Mouse (Mus musculus) MEL (cell line): ENCODE results near the gene Lce1l.

Source experiments
- CTCF ChIP-seq, 3 experiments: IDR thresholded peaks in 2 of 3; conservative IDR thresholded peaks in 1 of 3; 2 replicates each; pipeline ENCODE4 v1.5.1; 2011 to 2012; ENCODE audit warnings: low read length in 3 of 3, low read depth in 2 of 3, mild to moderate bottlenecking in 2 of 3, improper control_type of control experiment in 1 of 3, inconsistent platforms in 1 of 3, mixed read lengths in 1 of 3, moderate library complexity in 1 of 3; ENCODE audit not compliant: control insufficient read depth in 1 of 3, insufficient read depth in 1 of 3, poor library complexity in 1 of 3, severe bottlenecking in 1 of 3
- JUND ChIP-seq: IDR thresholded peaks from 2 replicates; pipeline ENCODE4 v1.6.1; 2011; ENCODE audit warnings: low read depth, mild to moderate bottlenecking, improper control_type of control experiment, low read length
- MXI1 ChIP-seq: IDR thresholded peaks from 2 replicates; pipeline ENCODE4 v1.6.1; 2011; ENCODE audit warnings: mild to moderate bottlenecking, low read depth, low read length, improper control_type of control experiment
- NELFE ChIP-seq: IDR thresholded peaks from 2 replicates; pipeline ENCODE4 v1.6.1; 2011; ENCODE audit warnings: low read depth, low read length, improper control_type of control experiment
- POLR2A ChIP-seq, 2 experiments: IDR thresholded peaks; 2 replicates each; pipeline ENCODE4 v1.6.1; 2011 to 2012; ENCODE audit warnings: low read length in 2 of 2, mild to moderate bottlenecking in 2 of 2, control low read depth in 1 of 2, improper control_type of control experiment in 1 of 2, low read depth in 1 of 2, moderate library complexity in 1 of 2; ENCODE audit not compliant: control insufficient read depth in 1 of 2, insufficient read depth in 1 of 2, poor library complexity in 1 of 2
- RCOR1 ChIP-seq: IDR thresholded peaks from 2 replicates; pipeline ENCODE4 v1.6.1; 2012; ENCODE audit warnings: low read depth, mild to moderate bottlenecking, inconsistent platforms, low read length, improper control_type of control experiment
- TAL1 ChIP-seq: IDR thresholded peaks from 2 replicates; pipeline ENCODE4 v1.6.1; 2012; ENCODE audit warnings: mild to moderate bottlenecking, inconsistent platforms, low read length, moderate library complexity, mixed read lengths

DNA sequence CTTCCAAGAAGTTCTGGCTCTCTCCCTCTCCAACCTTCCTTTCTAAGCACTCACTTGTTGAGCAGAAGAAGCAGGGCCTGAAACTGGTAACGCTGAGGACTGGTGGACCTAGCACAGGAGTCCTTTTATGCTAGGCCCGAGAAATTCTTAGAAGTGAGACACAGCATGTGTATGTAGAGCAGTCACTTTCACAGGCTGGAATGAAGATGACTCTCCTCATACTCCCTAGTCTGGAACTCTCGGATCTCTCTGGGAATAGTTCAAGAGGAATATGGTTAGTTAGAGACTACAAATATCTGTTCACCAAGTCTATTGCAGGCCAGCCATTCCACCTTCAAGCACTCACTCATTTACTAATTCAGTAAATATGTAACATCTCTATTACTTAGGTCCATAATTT is at the start of gene Lce1l:
- TF ChIP-seq RCOR1 (no peak), CTCF (IDR thresholded peaks at IDR 0.05 in 2 of 3, conservative IDR thresholded peaks at IDR 0.05 in 1 of 3; ENCODE audit: control insufficient read depth in 1 of 3, insufficient read depth in 1 of 3, low read depth in 2 of 3, low read length in 3 of 3, poor library complexity in 1 of 3, severe bottlenecking in 1 of 3) (no peak), TAL1 (no peak), MXI1 (no peak), NELFE (no peak), JUND (no peak), POLR2A (IDR thresholded peaks at IDR 0.05; ENCODE audit: control insufficient read depth in 1 of 2, insufficient read depth in 1 of 2, low read depth in 1 of 2, low read length in 2 of 2, poor library complexity in 1 of 2) (no peak)
